Comparison of ENCODE assay signal across 20 mouse cellular contexts in the genomic region with DNA sequence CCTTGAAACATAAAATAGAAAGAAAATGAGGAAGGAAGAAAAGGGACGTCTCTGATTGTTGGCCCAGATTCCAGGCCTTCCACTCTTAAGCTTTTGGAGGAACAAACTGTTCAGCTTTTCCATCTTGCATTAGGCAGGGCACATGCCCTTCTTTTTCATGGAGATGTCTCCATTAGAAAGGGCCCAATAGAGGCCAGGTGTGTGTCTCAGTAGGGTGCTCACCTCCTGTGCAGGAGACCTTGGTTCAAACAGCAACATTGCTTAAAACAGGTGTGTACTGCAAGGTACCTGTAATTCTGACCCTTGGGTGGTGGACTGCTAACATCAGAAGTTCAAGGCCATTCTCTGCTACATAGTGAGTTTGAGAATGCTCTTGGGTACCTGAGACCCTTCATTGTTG. TPM values are rescaled to one million over a fixed set of nuclear protein-coding genes. Genes with fewer than 3 reads are reported as not detected.
DNase-seq lines count a peak whose midpoint lies in the region; ATAC-seq and TF ChIP-seq lines count a peak whose summit lies in the region.
"Had no signal": no experiment of that assay in that cellular context is flagged by ENCODE, and none has a peak within 500 bp of the region (broad histone marks: within the 10 kb centered on the region; RNA-seq: fewer than 3 reads in every experiment).

No protein-coding gene starts in this region.

- no peaks in the 10 kb centered on the region for H3K36me3 ChIP-seq in heart, embryonic 14.5 days (ENCODE audit: control insufficient read depth, insufficient read depth, low read length)
- H3K36me3 ChIP-seq in ES-Bruce4 (ENCODE audit: control insufficient read depth, insufficient read depth, low read length, poor library complexity, severe bottlenecking), result no peaks in the 10 kb centered on the region
- no peaks in the 10 kb centered on the region for H3K36me3 ChIP-seq in small intestine, adult 2 months (ENCODE audit: control insufficient read depth, insufficient read depth, low read length)
- H3K36me3 ChIP-seq: embryonic facial prominence, embryonic 10.5 days; forebrain, embryonic 10.5 days; forebrain, embryonic 15.5 days; G1E; hindbrain, embryonic 13.5 days had no signal

- no peak for TF ChIP-seq CTCF in ES-Bruce4 (IDR thresholded peaks at IDR 0.05; ENCODE audit: low read depth, low read length)
- TF ChIP-seq CTCF in small intestine, adult 2 months (IDR thresholded peaks at IDR 0.05; ENCODE audit: extremely low read depth, insufficient read length, insufficient replicate concordance, low read depth, low read length), result no peak

- H3K27me3 ChIP-seq in heart, embryonic 14.5 days (ENCODE audit: control insufficient read depth, insufficient read depth, low read length), result no peaks in the 10 kb centered on the region
- H3K27me3 ChIP-seq in ES-Bruce4 (ENCODE audit: control insufficient read depth, insufficient read depth, low read length, poor library complexity, severe bottlenecking), result no peaks in the 10 kb centered on the region
- no peaks in the 10 kb centered on the region for H3K27me3 ChIP-seq in small intestine, adult 2 months (ENCODE audit: control insufficient read depth, insufficient read depth, low read length)
- H3K27me3 ChIP-seq: forebrain, embryonic 15.5 days; hindbrain, embryonic 13.5 days had no signal

- no peak for TF ChIP-seq POLR2A in ES-Bruce4 (IDR thresholded peaks at IDR 0.05; ENCODE audit: insufficient read depth, low read length)
- no peak for TF ChIP-seq POLR2A in small intestine, adult 2 months (IDR thresholded peaks at IDR 0.05; ENCODE audit: low read depth, low read length)

- peak; percentile 93 for TF ChIP-seq EP300 in ES-Bruce4 (IDR thresholded peaks at IDR 0.05; ENCODE audit: insufficient read depth, low read depth, low read length)

- WGBS in heart, embryonic 14.5 days, result 65% methylated on average over 1 of the region's 1 CpGs
- WGBS in small intestine, adult 2 months, result 68% methylated on average over 1 of the region's 1 CpGs

- no peak overlapping the region for H3K9ac ChIP-seq in heart, embryonic 14.5 days (ENCODE audit: low read length)
- no peak overlapping the region for H3K9ac ChIP-seq in ES-Bruce4 (ENCODE audit: low read depth, poor library complexity, severe bottlenecking)
- H3K9ac ChIP-seq: forebrain, embryonic 15.5 days; hindbrain, embryonic 13.5 days had no signal

- intact Hi-C loops in heart, postnatal 10 days (cut with DNase I), result no loop called here

- H3K9me3 ChIP-seq in heart, embryonic 14.5 days (ENCODE audit: control insufficient read depth, low read length), result no peaks in the 10 kb centered on the region
- H3K9me3 ChIP-seq in ES-Bruce4 (replicated peaks; ENCODE audit: control insufficient read depth, insufficient read depth, low read length, poor library complexity, severe bottlenecking), result no peaks in the 10 kb centered on the region
- H3K9me3 ChIP-seq: embryonic facial prominence, embryonic 10.5 days; forebrain, embryonic 15.5 days; G1E; hindbrain, embryonic 13.5 days had no signal

- ATAC-seq in heart, embryonic 14.5 days (ENCODE audit: insufficient number of reproducible peaks, insufficient read depth, low FRiP score, low read depth), result no peak
- ATAC-seq: activated CD4-positive, CD25-positive, alpha-beta regulatory T cell, adult 4 months; forebrain, embryonic 15.5 days; hindbrain, postnatal 0 days had no signal

- DNase-seq in heart, postnatal 10 days, result no peak
- peak; percentile 91 for DNase-seq in R1 (ENCODE audit: low read depth, low spot score)
- no peak for DNase-seq in cerebellum, postnatal 36 days
- DNase-seq in liver, result no peak
- DNase-seq: adrenal gland, postnatal 14 days; cerebellum, adult 18-20 months; cerebellum, adult 9-11 months; gastrocnemius, postnatal 10 days; kidney, adult 8-10 months had no signal

- peak overlapping the region; percentile 17 to 65; a peak in 3 of 4 replicates for H3K27ac ChIP-seq in heart, embryonic 14.5 days (replicated peaks in 1 of 2; ENCODE audit: control insufficient read depth in 1 of 2, insufficient read depth in 1 of 2, low read depth in 2 of 2, low read length in 2 of 2)
- H3K27ac ChIP-seq in ES-Bruce4 (ENCODE audit: insufficient read depth, low read length), result peak overlapping the region; percentile 62
- peak overlapping the region; percentile 88 for H3K27ac ChIP-seq in small intestine, adult 2 months (ENCODE audit: insufficient read depth, low read depth, low read length)
- H3K27ac ChIP-seq: embryonic facial prominence, embryonic 10.5 days; forebrain, embryonic 10.5 days; forebrain, embryonic 15.5 days; hindbrain, embryonic 13.5 days; hindbrain, postnatal 0 days had no signal

- no peak overlapping the region for H3K4me2 ChIP-seq in heart, embryonic 14.5 days (ENCODE audit: low read length)
- H3K4me2 ChIP-seq: forebrain, embryonic 15.5 days; hindbrain, embryonic 13.5 days had no signal

- no peak overlapping the region for H3K4me3 ChIP-seq in heart, embryonic 14.5 days (ENCODE audit: control insufficient read depth in 1 of 2, insufficient read depth in 1 of 2, low read depth in 1 of 2, low read length in 2 of 2)
- no peak overlapping the region for H3K4me3 ChIP-seq in ES-Bruce4 (ENCODE audit: low read depth, low read length)
- no peak overlapping the region for H3K4me3 ChIP-seq in small intestine, adult 2 months (ENCODE audit: low read depth, low read length)
- H3K4me3 ChIP-seq: embryonic facial prominence, embryonic 10.5 days; erythroblast, embryonic 14.5 days; forebrain, embryonic 10.5 days; forebrain, embryonic 15.5 days; hindbrain, embryonic 13.5 days had no signal

- peaks cover 13 to 24% of the 10 kb centered on the region in 2 experiments for H3K4me1 ChIP-seq in heart, embryonic 14.5 days (ENCODE audit: control insufficient read depth in 2 of 2, insufficient read depth in 2 of 2, low read length in 2 of 2)
- H3K4me1 ChIP-seq in ES-Bruce4 (ENCODE audit: control insufficient read depth, insufficient read depth, low read length), result peaks cover 3% of the 10 kb centered on the region
- H3K4me1 ChIP-seq in small intestine, adult 2 months (ENCODE audit: control insufficient read depth, insufficient read depth, insufficient read length, low read length), result peaks cover 19% of the 10 kb centered on the region; the same call in 1 of the 2 replicates
- H3K4me1 ChIP-seq: embryonic facial prominence, embryonic 10.5 days; forebrain, embryonic 10.5 days; forebrain, embryonic 15.5 days; hindbrain, embryonic 13.5 days had no signal

RNA-seq across cellular contexts. Expression of a gene that starts 16.8 kb away (rescaled TPM):
- 32.7 and 39.7 TPM in 2 replicates for polyA plus RNA-seq in heart, embryonic 14.5 days (2014; fragmentation: Nextera tagmentation; extraction: Ambion mirVana)
- total RNA-seq in heart, postnatal 10 days (2021), result 10 to 100 TPM; 42.3 to 46.9 TPM
- polyA plus RNA-seq in ES-Bruce4 (2011; ENCODE audit: insufficient read depth, insufficient read length, low read depth, missing spikeins), result 42.9 and 48.0 TPM in 2 replicates
- 11.3 and 16.7 TPM in 2 replicates for polyA plus RNA-seq in small intestine, adult 2 months (2012; rRNA removed)
